Mouse (Mus musculus) lung, adult 2 months (tissue): ENCODE measurements around the gene Psg17. TPM values are rescaled to one million over a fixed set of nuclear protein-coding genes. Genes with fewer than 3 reads are reported as not detected.
A peak's percentile ranks its signal among the peaks of the same experiment; 100 is the strongest.
"Not testable (repeated sequence)": the region's sequence is repeated elsewhere in the genome, so short reads cannot be mapped to it uniquely, and the experiment has no call there.

Source experiments
- DNase-seq: peaks from one replicate; pipeline ENCODE4 v3.0.0; 2022
- H3K4me1 ChIP-seq: fragments of 200-500 bp; 2 replicates; pipeline ENCODE4 v1.6.1; 2011; ENCODE audit warnings: low read length; ENCODE audit not compliant: control insufficient read depth, insufficient read depth
- H3K4me3 ChIP-seq: fragments of 200-500 bp; replicated peaks from 2 replicates; pipeline ENCODE3; 2011; ENCODE audit warnings: low read depth, mild to moderate bottlenecking, control low read depth, low read length; ENCODE audit errors: extremely low read depth
- CTCF ChIP-seq: fragments of 200-500 bp; IDR thresholded peaks from 2 replicates; pipeline ENCODE4 v1.5.1; 2011; ENCODE audit warnings: mild to moderate bottlenecking, low read length, control low read depth; ENCODE audit not compliant: insufficient read depth
- POLR2A ChIP-seq: fragments of 200-500 bp; IDR thresholded peaks from 2 replicates; pipeline ENCODE4 v1.6.1; 2011; ENCODE audit warnings: low read depth, mild to moderate bottlenecking, control low read depth, low read length, borderline replicate concordance; ENCODE audit errors: extremely low read depth
- WGBS: fragments of 180-500 bp; shearing (Covaris S2); methylation state at CpG from one replicate; pipeline ENCODE4 v1.1.7; 2018; 5-methylcytosine and 5-hydroxymethylcytosine counted together
- polyA plus RNA-seq: library from polyadenylated mRNA; depleted of rRNA; stranded (reverse); fragments of >200 nt; gene quantifications from 2 replicates; pipeline ENCODE4 v1.2.3, GENCODE M21; 2012; rRNA removed

The Psg17 gene
- polyA plus RNA-seq: 0.27 and 1.1 TPM in 2 replicates

- no peak for DNase-seq
- no peak for TF ChIP-seq POLR2A
- TF ChIP-seq CTCF: no peak
- WGBS: 54% methylated on average over 3 of the region's 3 CpGs
These were observed at the start of gene Psg17 for GRCm38 (mm10) chr7:18821507-18821906. Psg17 (minus strand) TSS chr7:18821607.

DNA sequence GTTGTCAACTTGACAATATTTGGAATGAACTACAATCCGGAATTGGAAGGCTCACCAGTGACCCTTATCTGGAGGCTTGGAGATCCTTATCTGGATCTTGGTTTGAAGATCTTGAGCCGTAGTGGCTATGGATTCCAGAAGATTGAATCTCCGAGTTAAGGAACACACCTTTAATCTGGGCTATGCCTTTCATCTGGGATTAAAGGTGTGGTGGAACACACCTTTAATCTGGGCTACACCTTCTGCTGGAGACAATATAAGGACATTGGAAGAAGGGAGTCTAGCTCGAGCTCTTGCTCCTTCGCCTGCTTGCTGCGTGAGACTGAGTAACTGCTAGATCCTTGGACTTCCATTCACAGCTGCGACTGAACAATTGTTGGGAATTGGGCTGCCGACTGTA lies 49.6 kb upstream of the Psg17 start, which contains the start of gene Pglyrp1:
Pglyrp1 (plus strand) TSS at position 301 of the 400 bp plus-strand sequence.
- not testable (repeated sequence) for H3K4me1 ChIP-seq, DNase-seq, H3K4me3 ChIP-seq
- WGBS: 90% methylated on average over 1 of the region's 8 CpGs

More at GRCm38 (mm10) chr7:18821507-18821906, at the start of gene Psg17:
- no peak within 1 kb of the TSS for H3K4me3 ChIP-seq
- H3K4me1 ChIP-seq: no peaks in the 10 kb centered on the region

- WGBS: 83% methylated on average over 2 of the region's 2 CpGs
- Histone ChIP-seq H3K4me3 (no peak overlapping the region), H3K4me1 (no peaks in the 10 kb centered on the region)
- DNase-seq: no peak
- TF ChIP-seq POLR2A (no peak), CTCF (no peak)
These were observed 47.1 kb upstream of the Psg17 start for GRCm38 (mm10) chr7:18868491-18868890.

DNA sequence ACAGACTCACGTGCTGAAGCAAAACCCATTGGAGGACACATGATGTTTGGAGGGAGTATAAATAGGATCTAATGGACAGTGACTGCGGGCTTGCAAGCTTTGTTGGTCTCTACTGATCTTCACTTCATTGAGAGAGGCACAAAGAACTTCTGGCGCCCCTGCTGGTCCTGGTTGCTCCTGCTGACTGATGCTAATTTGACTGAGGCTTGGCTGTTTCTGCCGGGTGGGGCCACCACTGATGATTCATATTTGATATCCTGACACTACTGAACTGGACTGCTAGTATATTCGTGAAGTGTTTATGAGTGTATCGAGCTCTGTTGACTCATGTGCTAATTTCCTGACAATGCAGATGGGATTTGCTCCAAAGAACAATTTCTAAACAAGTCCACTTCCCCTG lies 41.4 kb upstream of the Psg17 start:
- no peak for TF ChIP-seq CTCF
- TF ChIP-seq POLR2A: no peak
- no peak for DNase-seq
- WGBS: 66% methylated on average over 6 of the region's 6 CpGs
- no peak overlapping the region for H3K4me3 ChIP-seq
- H3K4me1 ChIP-seq: peaks cover 16% of the 10 kb centered on the region

DNA sequence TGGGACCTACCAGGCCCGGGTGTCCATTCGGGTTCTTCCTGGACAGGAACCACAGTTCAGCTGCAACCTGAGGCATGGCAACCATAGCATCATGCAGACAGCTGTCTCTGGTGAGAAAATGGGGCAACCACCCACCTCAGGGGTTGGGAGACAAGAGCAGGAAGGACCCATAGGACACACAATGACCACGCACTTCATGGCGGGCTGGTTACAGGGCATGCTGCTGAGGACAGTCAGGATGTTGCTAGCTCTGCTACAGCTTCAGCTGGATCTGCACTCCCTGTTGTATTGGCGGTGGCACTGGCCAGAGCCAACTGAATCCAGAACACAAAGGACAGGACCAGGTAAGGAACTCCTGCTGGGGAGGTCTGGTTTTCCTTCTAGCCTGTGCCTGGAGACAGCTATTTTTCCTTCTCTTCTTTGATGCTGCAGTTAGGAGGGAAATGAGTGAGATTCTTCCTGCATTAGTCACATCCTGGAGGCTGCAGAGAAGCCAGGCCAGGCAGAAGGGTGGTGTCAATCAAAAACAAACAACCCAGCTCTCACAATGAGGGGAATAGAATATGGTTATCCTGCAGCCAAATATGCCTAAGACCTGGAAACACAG lies 37.0 kb upstream of the Psg17 start:
- Histone ChIP-seq H3K4me3 (peak overlapping the region; percentile 11), H3K4me1 (peaks cover 17% of the 10 kb centered on the region)
- DNase-seq: peak; percentile 30
- TF ChIP-seq CTCF (0 out of 2 replicates have a peak, but pooled peaks have one; percentile 19), POLR2A (no peak)
- WGBS: 59% methylated on average over 5 of the region's 5 CpGs

- Histone ChIP-seq H3K4me3 (no peak overlapping the region), H3K4me1 (0 out of 2 replicates have a peak, but pooled peaks cover 3% of the 10 kb centered on the region)
- WGBS: 68% methylated on average over 1 of the region's 1 CpGs
- TF ChIP-seq CTCF: no peak
- no peak for TF ChIP-seq POLR2A
- no peak for DNase-seq
These were observed 27.0 kb upstream of the Psg17 start for GRCm38 (mm10) chr7:18848395-18848794.

GRCm38 (mm10) chr7:18844811-18845210 lies 23.4 kb upstream of the Psg17 start:
- peaks cover 5% of the 10 kb centered on the region for H3K4me1 ChIP-seq
- TF ChIP-seq POLR2A (no peak), CTCF (no peak)
- 26% methylated on average over 5 of the region's 5 CpGs for WGBS
- no peak overlapping the region for H3K4me3 ChIP-seq
- DNase-seq: no peak

DNA sequence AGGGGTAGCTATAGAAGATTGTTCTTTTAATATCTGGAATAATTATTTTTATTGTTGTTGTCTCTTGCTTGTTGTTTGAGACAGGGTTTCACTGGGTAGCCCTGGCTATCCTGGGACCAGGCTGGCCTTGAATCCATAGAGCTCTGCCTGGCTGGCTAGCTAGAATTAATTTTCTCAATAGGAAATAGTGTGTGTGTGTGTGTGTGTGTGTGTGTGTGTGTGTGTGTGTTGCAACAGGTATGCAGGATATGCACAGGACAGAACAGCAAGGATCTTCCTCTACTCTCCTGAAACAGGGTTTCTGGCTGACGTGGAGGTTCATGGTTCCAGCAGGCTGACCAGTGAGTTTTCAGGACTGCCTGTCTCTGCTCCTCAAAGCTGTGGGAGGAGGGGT lies 19.8 kb upstream of the Psg17 start:
- peaks cover 5% of the 10 kb centered on the region for H3K4me1 ChIP-seq
- peak overlapping the region; percentile 27 for H3K4me3 ChIP-seq
- DNase-seq: no peak
- TF ChIP-seq POLR2A (no peak), CTCF (no peak)
- 32% methylated on average over 1 of the region's 1 CpGs for WGBS

DNA sequence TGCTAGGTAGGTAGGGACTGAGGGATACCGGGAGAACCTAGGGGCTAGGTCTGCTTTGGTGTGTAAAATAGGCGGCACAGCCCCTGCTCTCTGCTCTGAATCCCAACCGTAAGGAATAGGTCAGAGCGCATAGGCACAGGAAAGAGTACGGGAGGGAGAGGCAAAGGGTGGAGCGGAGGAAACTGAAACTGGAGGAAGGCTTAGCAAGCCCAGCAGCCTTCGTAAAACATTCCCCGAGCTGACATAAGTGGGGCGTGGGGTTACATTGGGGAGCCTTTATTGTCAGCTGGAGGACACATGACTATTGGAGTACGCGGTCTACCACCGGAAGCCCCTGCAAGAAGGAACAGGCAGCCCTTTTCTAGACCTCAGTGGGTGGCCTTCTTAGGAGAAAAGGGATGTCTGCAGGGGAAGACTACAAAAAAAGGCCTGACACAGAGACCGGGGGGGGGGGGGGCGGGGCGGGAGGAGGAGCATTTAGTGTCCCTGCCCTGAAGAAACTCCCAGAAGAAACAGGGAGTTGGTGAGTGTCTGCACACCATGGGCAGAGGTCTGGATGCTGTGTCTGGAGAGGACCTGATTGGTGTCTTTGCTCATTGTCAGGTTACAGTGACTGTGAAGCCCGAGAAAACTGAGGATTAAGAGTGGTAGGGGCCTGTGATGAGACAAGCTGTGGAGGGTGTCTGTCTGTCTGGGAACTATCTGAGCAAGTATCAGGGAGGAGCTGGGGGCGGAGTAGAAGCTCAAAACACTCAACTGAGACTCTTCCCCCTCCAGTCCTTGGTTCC lies 19.2 kb upstream of the Psg17 start:
- peak; percentile 64 for DNase-seq
- Histone ChIP-seq H3K4me1 (peaks cover 5% of the 10 kb centered on the region), H3K4me3 (peak overlapping the region; percentile 98)
- 2% methylated on average over 14 of the region's 17 CpGs for WGBS
- no peak for TF ChIP-seq CTCF
- TF ChIP-seq POLR2A: peak; percentile 94

DNA sequence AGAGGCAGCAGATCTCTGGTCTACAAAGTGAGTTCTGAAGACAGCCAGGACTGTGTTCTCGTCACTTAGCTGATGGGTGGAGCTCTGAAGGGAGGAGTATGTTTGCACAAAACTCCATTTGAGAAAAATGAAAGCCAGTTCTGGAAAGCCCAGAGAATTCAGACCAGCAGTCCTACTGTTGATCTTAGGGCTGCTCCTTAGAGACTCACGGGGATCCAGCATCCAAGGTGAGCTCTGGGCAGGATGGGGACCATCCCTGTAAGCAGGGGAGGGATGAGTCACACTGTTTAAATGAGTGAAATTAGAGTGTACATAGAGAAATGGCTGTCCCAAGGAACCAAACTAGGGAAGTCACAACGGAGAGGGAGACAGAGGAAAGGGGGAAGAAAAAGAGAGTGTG lies 18.5 kb upstream of the Psg17 start, which contains the start of gene Mill2:
Mill2 (plus strand) TSS at position 102 of the 400 bp plus-strand sequence.
- Histone ChIP-seq H3K4me3 (peak within 1 kb of the TSS; percentile 98), H3K4me1 (peaks cover 5% of the 10 kb centered on the region)
- TF ChIP-seq CTCF: no peak
- 0 out of 2 replicates have a peak, but pooled peaks have one; percentile 32 for TF ChIP-seq POLR2A
- WGBS: 3% methylated on average over 3 of the region's 3 CpGs
- peak; percentile 44 for DNase-seq
